Mouse (Mus musculus): ENCODE measurements around the gene Myo6.

The Myo6 gene

DNA sequence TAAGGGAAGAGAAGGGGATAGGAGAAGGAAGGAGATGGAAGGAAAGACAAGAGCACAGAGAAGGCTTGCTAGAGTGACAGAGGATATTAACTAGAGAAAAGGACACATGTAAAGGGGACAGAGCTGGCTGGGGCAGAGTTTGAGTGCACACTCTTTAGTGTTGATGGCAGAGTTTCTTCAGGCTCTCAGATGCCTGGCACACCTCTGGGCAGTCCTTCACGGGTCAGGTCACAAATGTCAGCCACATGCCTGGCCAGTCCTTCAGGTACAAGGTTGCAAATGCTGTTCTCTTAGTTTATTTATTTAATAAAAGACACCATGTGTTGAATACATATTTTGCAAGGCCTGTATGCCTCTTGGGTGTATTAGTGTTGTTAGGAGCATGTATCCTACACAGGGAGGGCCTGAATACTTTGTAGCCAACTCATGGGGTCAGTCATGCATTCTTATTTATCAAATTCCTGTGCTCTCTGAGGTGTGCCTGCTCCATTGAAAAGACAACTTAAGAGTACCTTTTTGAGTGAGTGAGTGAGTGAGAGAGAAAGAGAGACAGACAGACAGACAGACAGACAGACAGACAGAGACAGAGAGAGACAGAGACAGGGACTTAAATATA is 72.5 kb downstream of the Myo6 start:
- no peak for DNase-seq (ENCODE audit: low spot score in 2 of 2)

DNA sequence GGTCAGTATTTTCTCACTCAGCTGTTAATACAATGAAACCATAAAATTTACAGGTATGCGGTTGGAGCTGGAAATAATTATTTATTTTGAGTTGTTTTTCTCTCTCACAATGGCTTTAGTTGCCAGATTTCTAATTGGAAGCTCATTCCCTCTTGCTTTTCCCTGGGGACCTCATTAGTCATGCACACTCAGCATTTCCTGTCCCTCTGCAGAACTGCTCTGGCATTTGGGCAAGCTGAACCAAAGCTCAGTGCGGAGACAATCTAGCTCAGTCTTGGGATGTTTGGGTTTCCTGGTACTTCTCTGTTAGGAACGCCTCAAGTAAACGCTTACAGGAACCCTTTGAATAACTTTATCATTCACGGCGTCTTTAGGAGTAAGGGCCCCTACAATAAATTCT is 76.9 kb downstream of the Myo6 start:
- no peak for DNase-seq (ENCODE audit: low spot score in 2 of 2)

DNA sequence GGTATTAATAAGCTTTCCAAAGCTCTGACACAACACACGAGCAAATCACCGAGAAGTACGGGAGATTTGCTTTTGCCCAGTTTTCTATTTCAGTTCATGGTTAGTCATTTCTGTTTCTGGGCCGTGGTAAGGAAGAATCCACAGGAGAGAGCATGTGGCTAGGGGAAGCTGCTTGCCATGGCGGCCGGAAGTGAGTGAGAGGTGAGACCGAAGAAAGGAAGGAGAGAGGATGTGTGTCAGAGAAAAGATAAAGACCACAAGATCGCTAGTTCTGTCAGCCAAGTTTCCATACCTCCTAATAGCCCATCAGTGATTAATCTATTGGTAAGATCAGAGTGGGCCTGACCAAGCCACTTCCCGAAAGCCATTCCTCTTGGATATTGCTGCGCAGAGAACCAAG is 87.3 kb downstream of the Myo6 start:
- DNase-seq (ENCODE audit: low spot score in 2 of 2), result no peak

DNA sequence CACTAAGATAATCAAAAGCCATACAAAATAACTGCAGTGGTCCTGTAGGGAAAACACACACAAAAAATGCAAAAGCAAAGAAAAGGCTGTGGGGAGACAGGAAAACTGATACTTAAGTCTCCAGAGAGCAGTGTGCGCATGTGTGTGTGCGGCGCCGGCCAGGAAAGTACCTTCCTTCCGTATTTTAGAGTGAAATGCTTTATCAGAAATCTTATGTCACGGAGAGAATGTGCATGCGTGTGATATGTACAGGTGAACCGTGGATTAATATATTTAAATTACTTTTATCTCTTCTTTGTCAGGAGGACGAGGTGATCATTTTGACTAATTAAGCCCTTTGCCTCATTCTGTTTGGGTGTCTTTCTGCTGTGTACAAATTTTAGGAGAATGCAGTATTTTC is 88.4 kb downstream of the Myo6 start:
- DNase-seq (ENCODE audit: low spot score in 2 of 2), result no peak

DNA sequence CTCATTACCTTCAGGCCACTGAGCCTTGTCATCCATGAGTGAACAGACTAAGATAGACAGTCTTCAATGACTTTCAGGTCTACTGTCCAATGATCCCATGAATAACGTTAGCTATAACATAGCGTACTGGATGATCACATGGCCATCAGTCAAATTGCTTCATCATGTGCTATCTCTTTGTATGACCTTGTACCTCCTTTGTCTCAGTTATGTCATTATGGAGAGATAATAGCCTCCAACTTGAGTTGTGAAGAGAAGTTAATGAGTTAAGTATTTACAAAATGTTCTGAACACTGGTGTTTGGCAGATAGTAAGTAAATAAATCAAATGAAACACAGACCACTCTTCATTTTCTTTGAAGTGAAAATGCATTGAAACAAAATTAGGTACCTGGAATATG is 91.7 kb downstream of the Myo6 start:
- DNase-seq (ENCODE audit: low spot score in 2 of 2), result no peak

DNA sequence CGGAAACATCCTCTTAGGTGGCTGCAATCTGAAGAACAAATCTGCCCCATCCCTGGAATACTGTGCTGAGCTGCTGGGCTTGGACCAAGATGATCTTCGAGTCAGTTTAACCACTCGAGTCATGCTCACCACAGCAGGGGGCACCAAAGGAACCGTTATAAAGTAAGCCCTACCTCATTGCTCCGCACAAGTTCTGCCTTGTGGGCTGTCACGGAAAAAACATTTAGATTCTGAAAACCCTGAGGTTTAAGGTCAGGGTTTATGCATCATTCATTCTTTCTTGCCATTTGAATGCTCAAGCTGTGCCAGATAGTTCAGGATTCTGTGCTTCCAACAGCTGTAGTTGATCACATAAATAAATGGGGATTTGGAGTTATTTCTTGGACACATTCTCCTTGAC is 93.6 kb downstream of the Myo6 start:
- DNase-seq (ENCODE audit: low spot score in 2 of 2), result no peak

DNA sequence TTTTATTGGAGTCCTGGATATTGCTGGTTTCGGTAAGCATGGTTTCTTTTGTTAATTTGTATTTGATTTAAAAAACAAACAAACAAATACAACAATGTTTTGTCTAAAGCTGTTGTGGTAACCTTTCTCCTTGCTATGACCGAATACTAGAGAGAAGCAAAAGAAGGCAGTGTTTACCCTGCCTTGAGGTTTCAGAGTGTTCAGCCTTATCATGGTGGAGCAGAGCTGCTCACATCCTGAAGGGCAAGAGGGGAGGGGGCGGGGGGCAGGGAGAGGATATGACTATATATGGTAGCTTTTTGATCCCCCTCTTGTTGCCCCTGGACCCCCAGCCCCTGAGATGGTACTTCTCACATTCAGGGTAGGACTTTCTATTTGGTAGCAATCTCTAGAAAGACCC is 96.1 kb downstream of the Myo6 start:
- DNase-seq (ENCODE audit: low spot score in 2 of 2), result no peak

DNA sequence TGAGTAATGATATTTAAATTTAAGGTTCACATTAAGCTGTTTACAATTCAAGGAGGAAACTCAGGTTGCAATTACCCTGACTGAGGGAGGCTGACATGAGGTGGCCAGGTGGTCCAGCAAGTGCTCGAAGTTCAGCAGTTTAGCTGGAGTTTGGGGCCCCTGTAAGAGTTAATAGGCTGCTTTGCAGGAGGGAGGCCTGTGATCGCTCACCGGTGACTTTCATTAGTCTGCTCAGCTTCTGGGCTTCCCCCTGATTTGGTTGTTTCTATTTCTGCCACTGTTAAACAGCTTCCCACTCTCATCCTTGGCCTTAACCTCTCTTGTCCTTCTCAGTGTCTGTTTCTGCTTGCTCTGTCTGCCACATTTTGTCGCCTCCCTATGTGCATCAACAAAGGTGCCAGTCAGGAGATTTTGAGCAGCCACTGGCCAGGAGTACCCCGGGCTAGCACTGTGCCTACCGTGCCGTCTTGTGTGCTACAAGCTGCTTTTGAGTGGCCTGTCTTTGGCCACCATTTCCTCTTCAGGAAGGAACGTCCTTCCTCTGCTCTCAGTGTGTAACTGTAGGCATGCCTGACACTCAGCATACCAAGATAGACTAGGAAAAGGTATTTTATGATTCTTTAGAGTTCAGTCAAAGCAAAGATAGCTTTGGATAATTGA is 97.7 kb downstream of the Myo6 start:
- no peak for DNase-seq (ENCODE audit: low spot score in 2 of 2)

DNA sequence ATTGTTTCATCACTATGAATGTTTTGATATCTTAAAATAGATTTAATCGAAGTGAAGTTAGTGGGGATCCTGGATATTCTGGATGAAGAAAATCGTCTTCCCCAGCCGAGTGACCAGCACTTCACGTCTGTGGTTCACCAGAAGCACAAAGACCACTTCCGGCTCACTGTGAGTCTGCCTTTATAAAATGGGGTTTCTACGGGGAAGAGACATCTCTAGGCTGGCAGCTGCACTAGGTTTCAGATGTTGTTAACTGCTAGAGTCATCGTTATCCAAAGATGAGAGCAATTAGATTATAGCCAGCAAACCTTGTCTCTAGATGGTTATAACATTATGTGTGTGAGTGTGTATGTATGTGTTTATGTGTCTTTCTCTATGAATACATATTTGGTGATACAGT is 101.3 kb downstream of the Myo6 start:
- DNase-seq (ENCODE audit: low spot score in 2 of 2), result no peak

DNA sequence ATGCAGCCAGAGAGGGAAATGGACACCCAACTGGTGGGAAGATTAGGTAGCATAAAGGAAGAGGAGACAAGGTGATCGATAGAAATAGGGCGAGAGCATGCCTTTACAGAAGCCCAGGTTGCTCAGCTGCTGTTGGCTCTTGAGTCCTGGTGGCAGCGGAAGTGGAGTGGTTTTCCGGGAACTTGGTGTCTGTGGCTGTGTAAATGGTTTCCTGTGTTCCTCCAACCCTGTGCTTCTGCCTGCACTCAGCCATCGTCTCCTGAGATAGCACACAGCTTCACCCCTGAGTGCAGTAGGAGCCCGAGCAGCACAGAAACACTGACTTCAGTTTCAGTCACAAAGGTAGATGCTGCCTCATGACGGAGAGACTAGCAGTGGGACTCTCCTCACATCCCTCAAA is 101.7 kb downstream of the Myo6 start:
- no peak for DNase-seq (ENCODE audit: low spot score in 2 of 2)

DNA sequence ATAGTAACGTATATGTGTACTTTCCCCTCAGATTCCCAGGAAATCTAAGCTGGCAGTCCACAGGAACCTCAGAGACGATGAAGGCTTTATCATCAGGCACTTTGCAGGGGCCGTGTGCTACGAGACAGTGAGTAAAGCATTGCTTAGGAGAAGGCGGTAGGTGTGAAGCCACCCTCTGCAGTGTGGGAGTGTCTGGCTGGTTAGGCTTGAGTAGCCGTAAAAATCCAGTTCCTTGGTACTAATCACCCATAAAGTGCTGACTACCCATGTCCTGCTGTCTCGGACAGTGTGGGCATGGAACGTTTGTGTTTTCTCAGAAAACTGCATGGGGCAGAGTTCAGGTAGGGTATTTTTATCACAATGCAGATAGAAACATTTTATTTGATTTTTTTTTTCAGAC is 104.8 kb downstream of the Myo6 start:
- DNase-seq (ENCODE audit: low spot score in 2 of 2), result peak; percentile 9 to 17

DNA sequence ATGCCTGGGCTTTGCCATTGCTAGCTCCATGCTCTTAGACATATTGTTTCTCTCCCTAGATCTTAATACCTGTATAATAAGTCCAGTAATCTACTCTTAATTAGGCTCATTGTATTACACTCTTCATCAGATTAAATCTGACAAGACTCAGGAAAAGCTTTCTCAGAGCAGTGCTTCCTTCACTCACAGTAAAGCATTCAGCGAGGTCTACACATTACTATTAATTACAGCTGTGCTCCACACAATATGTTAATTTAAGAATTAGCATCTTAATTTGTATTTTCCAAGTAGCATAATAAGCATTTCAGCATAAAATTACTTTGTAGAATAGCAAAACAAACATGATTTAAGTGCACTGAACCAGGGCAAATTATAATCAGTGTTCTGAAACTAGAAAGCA is 108.1 kb downstream of the Myo6 start:
- no peak for DNase-seq (ENCODE audit: low spot score in 2 of 2)

DNA sequence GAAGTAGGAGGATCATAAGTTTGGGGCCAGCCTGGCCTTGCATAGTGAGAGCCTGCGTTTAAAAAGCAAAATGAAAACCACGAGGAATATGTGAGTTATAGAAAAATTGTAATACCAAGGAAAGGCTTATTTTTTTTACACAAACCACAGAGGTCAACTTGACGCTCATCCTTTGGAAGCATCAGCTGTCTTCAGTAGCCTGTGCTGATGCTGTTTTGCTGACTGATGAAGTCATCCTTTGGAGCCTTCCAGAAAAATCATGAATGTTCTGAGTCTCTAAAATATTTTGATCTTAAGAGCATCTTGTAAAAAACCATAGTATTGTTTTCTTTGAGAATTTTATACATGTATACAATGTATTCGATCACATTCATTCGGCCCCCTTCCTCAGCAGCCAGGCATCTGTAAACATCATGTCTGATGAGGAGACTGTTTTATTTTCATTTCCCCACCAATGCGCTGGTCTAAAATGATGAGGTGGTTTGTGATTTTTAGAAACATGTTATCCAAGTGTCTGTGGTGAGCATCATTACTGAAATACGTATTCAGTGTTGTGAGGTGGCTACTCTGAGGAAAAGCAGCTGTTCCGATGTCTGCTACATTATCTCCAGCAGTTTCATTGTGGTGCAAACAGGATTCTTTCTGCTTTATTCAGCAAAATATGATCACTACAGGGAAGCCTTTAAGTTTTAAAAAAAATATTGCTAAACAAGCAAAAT is 110.4 kb downstream of the Myo6 start:
- no peak for DNase-seq (ENCODE audit: low spot score in 2 of 2)

DNA sequence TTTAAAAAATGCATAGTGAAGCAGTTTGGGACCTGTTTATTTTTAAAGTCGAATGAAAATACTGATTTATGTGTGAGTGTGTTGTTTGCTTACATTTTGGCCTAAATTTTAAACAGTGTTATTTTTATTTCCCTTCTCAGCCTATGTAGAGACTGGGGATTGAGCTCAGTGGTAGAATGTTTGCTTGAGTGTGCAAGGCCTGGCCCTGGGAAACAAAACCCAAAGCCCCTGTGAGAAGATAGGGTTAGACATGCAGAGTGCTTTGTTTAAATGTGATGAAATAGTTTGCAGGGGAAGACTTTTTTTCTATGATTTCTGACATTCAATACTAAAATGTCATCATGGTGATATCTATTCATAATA is 110.9 kb downstream of the Myo6 start:
- DNase-seq (ENCODE audit: low spot score in 2 of 2), result no peak

DNA sequence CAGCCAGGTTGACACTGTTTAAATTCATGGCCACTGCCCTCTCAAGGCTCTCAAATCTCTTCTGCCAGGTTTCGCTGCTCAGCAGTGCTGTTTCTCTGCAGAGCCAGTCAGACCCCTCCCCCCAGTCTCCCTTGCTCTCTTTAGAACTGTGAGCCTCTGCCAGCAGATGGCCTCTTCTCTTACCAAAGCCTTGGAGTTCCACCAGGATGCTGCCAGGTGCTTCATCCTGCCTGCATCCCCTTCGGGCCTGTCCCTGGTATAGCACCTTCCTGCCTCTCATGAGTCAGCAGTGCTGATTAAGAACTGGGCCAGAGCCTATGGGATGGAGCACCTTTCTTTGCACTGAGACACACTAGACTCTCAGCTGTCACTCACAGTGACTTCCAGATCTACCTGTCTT is 112.3 kb downstream of the Myo6 start:
- DNase-seq (ENCODE audit: low spot score in 2 of 2), result no peak

DNA sequence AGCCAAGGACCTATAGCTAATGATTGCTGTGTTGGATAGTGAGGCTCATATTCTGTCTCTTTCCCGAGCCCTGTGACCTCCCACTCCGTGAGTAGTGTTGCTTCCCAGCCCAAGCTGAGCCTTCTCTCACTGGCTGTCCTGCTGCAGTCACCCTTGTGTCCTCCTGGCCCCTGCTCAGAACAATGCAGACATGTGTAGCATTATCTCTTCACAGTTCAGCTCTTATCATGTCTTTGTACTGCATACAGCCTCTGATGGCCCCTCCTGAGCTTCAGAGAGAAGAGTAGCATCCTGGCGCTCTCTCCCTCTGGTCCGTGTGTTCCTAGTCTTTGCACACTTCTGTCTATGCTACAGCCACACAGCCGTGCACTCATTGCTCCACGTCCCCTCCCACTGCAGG is 112.9 kb downstream of the Myo6 start:
- DNase-seq (ENCODE audit: low spot score in 2 of 2), result no peak

DNA sequence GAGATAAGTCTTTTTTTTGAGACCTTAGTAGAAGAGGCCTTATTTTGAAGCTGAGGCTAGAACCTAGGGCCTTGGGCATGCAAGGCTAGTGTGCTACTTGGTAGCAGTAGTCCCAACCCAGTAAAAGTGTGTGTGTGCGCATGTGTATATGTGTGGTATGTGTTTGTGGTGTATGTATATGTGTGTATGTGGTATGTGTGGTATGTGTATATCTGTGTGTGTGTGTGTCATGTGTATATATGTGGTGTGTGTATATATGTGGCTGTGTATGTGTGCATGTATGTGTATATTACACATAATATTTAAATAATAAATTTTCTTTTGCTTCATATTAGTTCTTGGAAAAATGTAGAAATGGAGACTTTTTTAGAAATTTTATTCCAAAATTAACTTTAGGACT is 115.9 kb downstream of the Myo6 start:
- DNase-seq (ENCODE audit: low spot score in 2 of 2), result no peak

DNA sequence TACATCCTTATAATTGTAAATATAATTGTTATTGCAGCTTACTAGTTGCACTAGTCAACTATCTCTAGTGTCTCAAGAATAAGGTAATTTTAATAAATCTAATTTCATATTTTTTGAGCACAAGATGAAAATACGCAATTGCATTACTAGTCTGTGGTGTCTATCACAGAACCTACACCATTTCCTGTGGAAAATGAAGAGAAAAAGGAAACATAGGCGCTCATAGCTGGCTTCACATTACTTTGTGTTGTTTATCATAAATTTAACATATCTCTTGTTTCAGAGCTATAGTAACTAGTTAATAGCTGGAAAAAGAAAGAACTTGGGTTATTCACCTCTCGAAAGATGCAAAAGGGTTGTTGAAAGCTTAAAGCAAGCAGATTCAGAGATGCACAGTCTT is 117.6 kb downstream of the Myo6 start:
- no peak for DNase-seq (ENCODE audit: low spot score in 2 of 2)

DNA sequence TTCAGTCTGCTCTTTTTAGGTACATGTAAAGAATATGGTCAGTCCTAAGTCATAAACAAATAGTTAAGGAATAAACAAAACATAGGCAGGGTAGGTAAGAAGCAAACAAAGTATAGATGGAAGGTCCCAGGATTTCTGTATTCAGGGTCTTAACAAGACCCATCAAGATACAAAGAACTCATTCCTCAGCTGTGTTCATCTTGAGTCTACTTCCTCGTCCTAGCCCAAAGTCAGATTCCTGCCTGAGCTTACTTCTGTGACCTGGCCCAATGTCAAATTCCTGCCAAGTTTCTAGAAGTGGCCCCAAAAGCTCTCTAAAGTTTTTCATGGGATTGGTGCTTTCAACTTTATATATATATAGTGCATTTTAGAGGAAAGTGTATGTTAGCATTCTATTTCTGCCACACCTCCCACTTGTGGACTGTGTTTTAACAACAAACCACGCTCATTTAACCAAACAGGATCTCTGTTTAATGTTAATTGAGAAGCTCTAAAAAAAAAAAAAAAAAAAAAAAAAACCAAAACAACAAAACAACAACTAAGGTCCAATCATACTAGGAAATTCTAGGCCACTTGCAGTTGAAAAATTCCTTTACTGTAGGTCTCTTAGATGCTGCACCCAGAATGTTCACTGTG is 119.8 kb downstream of the Myo6 start:
- DNase-seq (ENCODE audit: low spot score in 2 of 2), result no peak

DNA sequence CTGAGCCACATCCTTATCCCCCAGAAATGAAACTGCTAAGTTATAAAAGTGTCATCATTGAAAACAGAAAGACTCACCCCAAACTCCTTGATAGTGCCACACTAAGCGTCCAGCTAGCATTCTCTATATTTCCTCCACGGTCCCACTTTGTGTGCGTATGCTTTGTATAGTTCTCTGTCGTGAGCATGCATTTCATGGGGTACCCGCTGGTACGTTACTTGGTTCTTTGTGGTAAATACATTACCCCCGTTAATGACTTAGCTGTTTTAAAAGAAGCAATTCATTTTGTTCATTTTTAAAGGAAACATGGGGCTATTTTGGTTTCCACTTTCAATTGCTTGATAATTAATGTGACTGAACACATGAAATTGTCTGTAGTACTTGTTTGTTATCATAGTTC is 122.0 kb downstream of the Myo6 start:
- DNase-seq (ENCODE audit: low spot score in 2 of 2), result no peak

DNA sequence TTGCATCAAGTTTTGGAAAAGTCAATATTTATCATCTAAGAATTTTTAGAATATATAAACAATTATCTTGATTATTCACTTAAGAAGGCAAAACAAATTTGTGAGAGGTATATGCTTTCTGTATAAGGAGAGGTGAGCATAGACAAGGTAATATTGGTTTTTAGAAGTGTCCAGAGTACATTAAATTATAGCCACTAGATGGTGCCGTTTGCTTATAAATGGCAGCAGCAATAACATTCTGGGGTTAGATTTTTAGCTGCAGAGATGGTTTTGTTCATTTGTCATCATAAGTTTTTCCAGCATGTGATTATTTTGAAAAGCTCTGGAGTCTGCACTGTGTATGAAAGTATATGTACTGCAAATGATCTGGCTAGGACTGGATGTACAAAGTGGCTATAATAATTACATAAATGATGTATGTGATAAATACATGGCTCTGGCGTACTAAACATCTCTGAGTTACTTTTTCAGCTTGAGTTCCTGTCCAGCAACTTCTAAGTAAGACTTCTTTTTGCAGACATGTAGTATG is 128.3 kb downstream of the Myo6 start:
- DNase-seq (ENCODE audit: low spot score in 2 of 2), result no peak

DNA sequence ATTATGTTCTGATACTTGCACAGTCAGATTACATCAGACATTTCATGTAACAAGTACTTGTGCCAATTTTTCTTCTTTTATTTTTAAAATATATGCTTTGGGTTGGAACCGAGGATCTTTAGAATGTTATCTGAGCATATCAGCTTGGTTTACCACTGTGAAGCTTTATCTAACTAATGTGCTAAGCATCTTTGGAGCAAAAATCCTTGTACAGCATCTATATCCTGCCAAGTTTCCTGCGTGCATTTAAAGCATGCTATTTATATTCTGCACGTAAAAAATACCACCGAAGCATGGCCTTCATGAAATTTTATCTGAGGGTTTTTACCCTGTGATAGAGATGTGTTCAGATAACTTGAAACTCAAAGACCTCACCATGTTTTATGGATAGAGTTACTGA is 131.3 kb downstream of the Myo6 start:
- DNase-seq (ENCODE audit: low spot score in 2 of 2), result no peak

DNA sequence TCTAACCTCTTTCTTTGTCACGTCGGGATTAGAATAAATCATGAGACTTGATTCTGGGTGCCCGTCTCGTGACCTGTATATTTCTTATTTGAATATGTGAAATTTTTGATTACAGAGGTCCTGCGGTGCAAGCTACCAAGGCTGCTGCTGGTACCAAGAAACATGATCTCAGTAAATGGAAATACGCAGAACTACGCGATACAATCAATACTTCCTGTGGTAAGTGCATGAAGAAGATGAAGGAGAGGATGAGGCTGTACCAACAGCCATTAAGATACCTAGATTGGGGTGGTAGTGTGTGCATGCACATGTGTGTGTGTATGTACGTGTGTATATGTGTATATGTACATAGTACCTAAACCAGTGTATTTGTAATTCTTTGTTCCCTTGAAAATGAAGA is 134.2 kb downstream of the Myo6 start:
- DNase-seq (ENCODE audit: low spot score in 2 of 2), result no peak
